Mouse (Mus musculus) C2C12 (cell line): ENCODE results near the gene Ush2a. TPM values are rescaled to one million over a fixed set of nuclear protein-coding genes. Genes with fewer than 3 reads are reported as not detected.

Experiments
- H3K27me3 ChIP-seq: one replicate; pipeline ENCODE4 v1.6.1; 2011; ENCODE audit not compliant: control insufficient read depth, insufficient read depth, insufficient read length
- H3K36me3 ChIP-seq: one replicate; pipeline ENCODE4 v1.6.1; 2011; ENCODE audit not compliant: control insufficient read depth, insufficient read depth
- H3K4me3 ChIP-seq: one replicate; pipeline ENCODE4 v1.5.1; 2011; ENCODE audit warnings: mild to moderate bottlenecking, control low read depth; ENCODE audit not compliant: poor library complexity, insufficient read depth, severe bottlenecking
- H3K79me2 ChIP-seq: one replicate; pipeline ENCODE4 v1.6.1; 2011; ENCODE audit not compliant: control insufficient read depth, insufficient read depth
- H3K79me3 ChIP-seq: one replicate; pipeline ENCODE4 v1.6.1; 2011; ENCODE audit warnings: low read depth, control low read depth
- H3ac ChIP-seq: one replicate; pipeline ENCODE3; 2011; ENCODE audit warnings: low read depth; ENCODE audit not compliant: control insufficient read depth, insufficient read length
- CEBPB ChIP-seq: IDR thresholded peaks from one replicate; pipeline ENCODE4 v1.6.1; 2011; ENCODE audit warnings: low read depth, mild to moderate bottlenecking, control low read depth, moderate library complexity
- CTCF ChIP-seq: IDR thresholded peaks from one replicate; pipeline ENCODE4 v1.5.1; 2011; ENCODE audit not compliant: control insufficient read depth, insufficient read depth, insufficient read length
- FOSL1 ChIP-seq: IDR thresholded peaks from one replicate; pipeline ENCODE4 v1.8.0; 2011; ENCODE audit warnings: mild to moderate bottlenecking, low read length; ENCODE audit not compliant: poor library complexity, insufficient read depth, severe bottlenecking
- MAX ChIP-seq: IDR thresholded peaks from one replicate; pipeline ENCODE4 v1.6.1; 2011; ENCODE audit warnings: mild to moderate bottlenecking, control low read depth
- MYOD1 ChIP-seq: IDR thresholded peaks from one replicate; pipeline ENCODE4 v1.6.1; 2011; ENCODE audit warnings: low read depth; ENCODE audit not compliant: control insufficient read depth, insufficient read length
- MYOG ChIP-seq: IDR thresholded peaks from one replicate; pipeline ENCODE4 v1.6.1; 2011; ENCODE audit not compliant: control insufficient read depth, insufficient read length; ENCODE audit errors: extremely low read depth
- USF1 ChIP-seq: IDR thresholded peaks from one replicate; pipeline ENCODE4 v1.6.1; 2011; ENCODE audit warnings: low read depth, mild to moderate bottlenecking, control low read depth, moderate library complexity
- polyA plus RNA-seq: library from polyadenylated mRNA; unstranded; fragments of >200 nt; fragmentation: generic; extraction: Trizol; gene quantifications from one replicate; pipeline ENCODE4 v1.2.1, GENCODE M21; 2012; ENCODE audit warnings: missing spikeins

Ush2a gene
- polyA plus RNA-seq, 1 experiment = not detected

DNA sequence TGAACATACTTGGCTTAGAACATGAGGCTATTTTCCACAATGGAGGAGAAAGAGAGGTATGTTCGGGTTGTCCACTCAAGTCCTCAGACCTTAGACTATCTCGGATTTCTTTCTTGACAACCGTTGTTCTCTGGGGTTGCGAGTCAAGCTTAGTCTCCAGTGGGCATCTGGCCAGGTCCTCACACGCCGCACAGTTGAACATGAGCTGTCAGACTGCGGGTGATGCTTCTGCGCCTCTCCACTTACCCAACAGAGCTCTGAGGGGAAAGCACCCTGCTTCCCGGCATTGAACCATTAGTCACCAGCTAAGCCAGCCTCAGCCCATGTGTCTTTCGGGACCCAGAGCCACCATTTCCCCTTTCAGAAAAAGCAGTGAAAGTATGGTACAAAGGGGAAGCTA is 20.1 kb upstream of the Ush2a start:
- Histone ChIP-seq H3ac (no peak overlapping the region), H3K27me3 (no peaks in the 10 kb centered on the region), H3K79me2 (no peaks in the 10 kb centered on the region), H3K36me3 (no peaks in the 10 kb centered on the region), H3K4me3 (no peak overlapping the region), H3K79me3 (no peaks in the 10 kb centered on the region)
- no peak for TF ChIP-seq CTCF

DNA sequence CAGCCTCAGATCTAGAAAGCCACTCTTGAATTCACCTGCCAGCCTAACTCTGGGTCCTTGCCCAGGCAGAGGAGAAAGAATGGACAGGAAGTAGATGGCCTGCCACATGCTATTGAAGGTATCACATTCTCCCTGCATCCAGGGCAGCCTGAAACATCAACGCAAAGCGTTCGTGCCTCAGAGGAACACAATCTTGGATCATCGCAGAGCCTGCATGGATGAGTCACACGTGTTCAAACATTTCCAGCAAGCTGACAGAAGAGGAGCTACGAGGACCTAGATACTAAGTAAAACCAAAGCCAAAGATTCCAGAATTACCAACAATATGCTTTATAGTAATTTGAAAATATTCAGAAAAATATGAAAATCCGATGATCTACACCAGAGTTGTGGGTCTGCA is 4.3 kb upstream of the Ush2a start:
- Histone ChIP-seq H3K4me3 (no peak overlapping the region), H3K79me3 (no peaks in the 10 kb centered on the region), H3K27me3 (no peaks in the 10 kb centered on the region), H3K79me2 (no peaks in the 10 kb centered on the region), H3K36me3 (no peaks in the 10 kb centered on the region), H3ac (no peak overlapping the region)
- TF ChIP-seq MYOG (no peak), USF1 (no peak), MAX (no peak), CTCF (no peak), FOSL1 (no peak), CEBPB (no peak), MYOD1 (no peak)

- Histone ChIP-seq H3K27me3 (no peaks in the 10 kb centered on the region), H3ac (no peak overlapping the region), H3K36me3 (no peaks in the 10 kb centered on the region), H3K79me2 (no peaks in the 10 kb centered on the region), H3K4me3 (no peak overlapping the region), H3K79me3 (no peaks in the 10 kb centered on the region)
- TF ChIP-seq MAX = no peak
- no peak for TF ChIP-seq CTCF
- no peak for TF ChIP-seq MYOD1
- no peak for TF ChIP-seq USF1
- TF ChIP-seq CEBPB = no peak
- TF ChIP-seq MYOG = no peak
- no peak for TF ChIP-seq FOSL1
These were observed 1.3 kb upstream of the Ush2a start for GRCm38 (mm10) chr1:188260259-188261107.

DNA sequence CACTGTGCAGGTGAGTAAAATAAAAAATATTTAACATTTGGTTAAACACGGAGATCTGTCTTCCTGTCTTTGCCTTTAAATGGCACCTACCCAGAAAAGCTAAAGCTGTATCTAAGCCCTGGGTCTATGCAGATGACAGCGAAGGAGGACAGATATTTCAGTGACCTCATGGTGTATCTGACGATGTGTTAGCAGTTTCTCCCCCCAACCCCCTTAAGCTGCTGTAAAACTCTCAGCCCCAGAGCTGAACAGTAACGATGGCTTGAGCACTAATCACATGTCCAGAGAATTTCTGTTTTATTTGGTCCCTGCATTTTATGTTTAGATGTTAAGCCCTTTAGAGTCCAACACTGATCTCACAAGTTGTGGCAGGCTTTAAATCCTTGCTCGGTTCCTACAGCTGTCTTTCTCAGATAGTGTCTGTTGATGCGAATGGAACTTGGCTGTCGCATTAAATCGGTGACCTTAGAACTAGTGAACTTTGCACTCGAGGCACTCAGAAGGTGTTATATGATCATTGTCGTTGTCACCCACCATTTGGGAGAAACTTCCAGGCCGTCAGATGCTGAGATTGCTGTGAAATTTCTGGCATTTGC is 5.4 kb downstream of the Ush2a start:
- Histone ChIP-seq H3K4me3 (no peak overlapping the region), H3K36me3 (no peaks in the 10 kb centered on the region), H3ac (no peak overlapping the region), H3K79me3 (no peaks in the 10 kb centered on the region), H3K27me3 (no peaks in the 10 kb centered on the region), H3K79me2 (no peaks in the 10 kb centered on the region)
- TF ChIP-seq MYOG = no peak
- no peak for TF ChIP-seq USF1
- TF ChIP-seq CEBPB = no peak
- no peak for TF ChIP-seq MYOD1
- TF ChIP-seq FOSL1 = no peak
- TF ChIP-seq CTCF = no peak
- TF ChIP-seq MAX = no peak

GRCm38 (mm10) chr1:188269071-188269470 is 7.2 kb downstream of the Ush2a start:
- H3K36me3 ChIP-seq = no peaks in the 10 kb centered on the region
- H3K4me3 ChIP-seq = no peak overlapping the region
- H3K79me2 ChIP-seq = no peaks in the 10 kb centered on the region
- H3K27me3 ChIP-seq = no peaks in the 10 kb centered on the region
- H3K79me3 ChIP-seq = no peaks in the 10 kb centered on the region
- TF ChIP-seq FOSL1 = no peak
- TF ChIP-seq CTCF = no peak
- no peak for TF ChIP-seq MAX
- no peak for TF ChIP-seq CEBPB
- TF ChIP-seq MYOG = no peak
- no peak for TF ChIP-seq USF1
- H3ac ChIP-seq = no peak overlapping the region

- TF ChIP-seq CTCF = no peak
- no peak for TF ChIP-seq USF1
- TF ChIP-seq MYOG = no peak
- TF ChIP-seq FOSL1 = no peak
- TF ChIP-seq MYOD1 = no peak
- TF ChIP-seq MAX = no peak
- TF ChIP-seq CEBPB = no peak
- H3K79me2 ChIP-seq = no peaks in the 10 kb centered on the region
These were observed 51.5 kb downstream of the Ush2a start for GRCm38 (mm10) chr1:188313303-188313702.

More at GRCm38 (mm10) chr1:188313303-188313702, 51.5 kb downstream of the Ush2a start:
- Histone ChIP-seq H3K79me3 (no peaks in the 10 kb centered on the region), H3K4me3 (no peak overlapping the region), H3K36me3 (no peaks in the 10 kb centered on the region), H3ac (no peak overlapping the region), H3K27me3 (no peaks in the 10 kb centered on the region)
